Mouse (Mus musculus): ENCODE data around the gene Comt. TPM values are rescaled to one million over a fixed set of nuclear protein-coding genes. Genes with fewer than 3 reads are reported as not detected.

Comt gene
- polyA plus RNA-seq, 1 experiment = 7.4 TPM

DNA sequence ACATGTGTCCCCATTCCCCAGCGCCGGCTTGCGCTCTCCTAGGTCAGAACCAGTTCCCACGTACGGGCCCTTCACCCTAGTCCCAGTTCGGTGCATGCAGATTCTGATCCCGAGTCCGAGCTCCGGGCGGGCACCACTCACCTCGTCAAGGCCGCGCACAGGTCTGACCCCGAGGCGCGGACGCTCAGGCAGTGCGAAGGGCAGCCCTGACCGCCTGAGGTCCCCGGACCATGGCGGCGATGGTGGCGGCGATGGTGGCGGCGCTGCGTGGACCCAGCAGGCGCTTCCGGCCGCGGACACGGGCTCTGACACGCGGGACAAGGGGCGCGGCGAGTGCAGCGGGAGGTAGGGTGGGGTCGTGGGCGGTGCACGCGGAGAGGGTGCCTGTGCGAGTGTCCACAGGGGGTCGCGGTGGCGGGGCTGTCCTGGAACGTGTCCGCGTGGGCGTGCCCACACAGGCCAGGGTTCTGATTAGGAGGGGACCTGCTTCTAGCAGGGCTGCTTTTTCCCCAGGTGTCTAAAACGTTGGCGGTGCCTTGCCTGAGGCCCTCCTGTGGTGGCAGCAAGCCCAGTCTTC is 349 bp downstream of the Comt start, which contains the start of gene Txnrd2:
Txnrd2 (plus strand) TSS at position 170 of the 577 bp plus-strand sequence.
- TF ChIP-seq GATA1 (IDR thresholded peaks at IDR 0.05; ENCODE audit: low read length) (no peak), TAL1 (IDR thresholded peaks at IDR 0.05; ENCODE audit: low read length) (no peak)
- H3K27me3 ChIP-seq (ENCODE audit: control insufficient read depth) = no peaks in the 10 kb centered on the region
- no peaks in the 10 kb centered on the region for H3K9me3 ChIP-seq (ENCODE audit: control insufficient read depth, low read length)
- peaks cover 75% of the 10 kb centered on the region for H3K4me1 ChIP-seq (ENCODE audit: control insufficient read depth)
- peak within 1 kb of the TSS; percentile 89 for H3K4me3 ChIP-seq (replicated peaks)
- peaks cover 77% of the 10 kb centered on the region for H3K36me3 ChIP-seq (ENCODE audit: control insufficient read depth)

- TF ChIP-seq GATA1 (IDR thresholded peaks at IDR 0.05; ENCODE audit: low read length) = no peak
- TF ChIP-seq TAL1 (IDR thresholded peaks at IDR 0.05; ENCODE audit: low read length) = no peak
- peaks cover 73% of the 10 kb centered on the region for H3K4me1 ChIP-seq (ENCODE audit: control insufficient read depth)
- H3K9me3 ChIP-seq (ENCODE audit: control insufficient read depth, low read length) = no peaks in the 10 kb centered on the region
- H3K36me3 ChIP-seq (ENCODE audit: control insufficient read depth) = peaks cover 77% of the 10 kb centered on the region
- no peaks in the 10 kb centered on the region for H3K27me3 ChIP-seq (ENCODE audit: control insufficient read depth)
- H3K4me3 ChIP-seq (replicated peaks) = peak overlapping the region; percentile 89
Measured at GRCm38 (mm10) chr16:18425475-18426214, 1.0 kb downstream of the Comt start.

DNA sequence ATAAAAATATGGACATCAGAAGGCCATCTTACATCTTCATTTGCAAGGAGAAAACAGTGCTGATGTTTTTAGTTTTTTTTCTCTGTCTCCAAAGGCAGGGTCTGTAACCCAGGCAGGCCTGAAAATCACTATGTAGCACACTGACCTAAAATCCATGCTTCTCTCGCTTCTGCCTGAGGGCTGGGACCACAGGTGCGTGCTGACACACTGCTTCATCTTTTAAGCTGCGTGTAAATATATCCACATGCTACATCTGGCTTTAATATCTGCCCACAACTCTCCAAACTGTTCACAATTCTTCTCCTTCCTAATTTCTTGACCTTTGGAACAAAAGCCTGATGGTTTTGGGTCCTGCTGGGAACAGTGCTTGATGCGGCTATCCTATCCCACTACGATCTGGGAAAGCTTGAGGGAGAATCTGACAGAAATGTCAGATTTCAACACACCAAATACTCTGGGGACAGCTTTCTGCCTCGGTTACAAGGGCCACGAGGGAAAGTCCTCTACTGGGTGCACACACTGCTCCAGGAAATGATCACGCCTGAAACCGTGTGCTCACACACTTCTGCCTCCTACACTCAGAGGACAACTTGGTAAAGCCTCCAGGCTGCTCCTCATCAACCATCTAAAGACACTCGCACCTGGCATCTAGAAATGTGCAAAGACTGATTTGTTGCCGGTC is 2.1 kb downstream of the Comt start:
- Histone ChIP-seq H3K9me3 (ENCODE audit: control insufficient read depth, low read length) (no peaks in the 10 kb centered on the region), H3K36me3 (ENCODE audit: control insufficient read depth) (peaks cover 77% of the 10 kb centered on the region), H3K4me3 (replicated peaks) (peak overlapping the region; percentile 89), H3K27me3 (ENCODE audit: control insufficient read depth) (no peaks in the 10 kb centered on the region), H3K4me1 (ENCODE audit: control insufficient read depth) (peaks cover 80% of the 10 kb centered on the region)
- TF ChIP-seq TAL1 (IDR thresholded peaks at IDR 0.05; ENCODE audit: low read length) = no peak
- no peak for TF ChIP-seq GATA1 (IDR thresholded peaks at IDR 0.05; ENCODE audit: low read length)

GRCm38 (mm10) chr16:18423915-18424265 is 2.8 kb downstream of the Comt start:
- Histone ChIP-seq H3K9me3 (ENCODE audit: control insufficient read depth, low read length) (no peaks in the 10 kb centered on the region), H3K4me3 (replicated peaks) (peak overlapping the region; percentile 89), H3K36me3 (ENCODE audit: control insufficient read depth) (peaks cover 77% of the 10 kb centered on the region), H3K4me1 (ENCODE audit: control insufficient read depth) (peaks cover 83% of the 10 kb centered on the region), H3K27me3 (ENCODE audit: control insufficient read depth) (no peaks in the 10 kb centered on the region)
- TF ChIP-seq TAL1 (IDR thresholded peaks at IDR 0.05; ENCODE audit: low read length) (no peak), GATA1 (IDR thresholded peaks at IDR 0.05; ENCODE audit: low read length) (no peak)

GRCm38 (mm10) chr16:18423203-18423914 is 3.3 kb downstream of the Comt start:
- Histone ChIP-seq H3K4me1 (ENCODE audit: control insufficient read depth) (peaks cover 83% of the 10 kb centered on the region), H3K9me3 (ENCODE audit: control insufficient read depth, low read length) (no peaks in the 10 kb centered on the region), H3K27me3 (ENCODE audit: control insufficient read depth) (no peaks in the 10 kb centered on the region), H3K36me3 (ENCODE audit: control insufficient read depth) (peaks cover 78% of the 10 kb centered on the region), H3K4me3 (replicated peaks) (peak overlapping the region; percentile 89)
- TF ChIP-seq GATA1 (IDR thresholded peaks at IDR 0.05; ENCODE audit: low read length) = no peak
- no peak for TF ChIP-seq TAL1 (IDR thresholded peaks at IDR 0.05; ENCODE audit: low read length)

DNA sequence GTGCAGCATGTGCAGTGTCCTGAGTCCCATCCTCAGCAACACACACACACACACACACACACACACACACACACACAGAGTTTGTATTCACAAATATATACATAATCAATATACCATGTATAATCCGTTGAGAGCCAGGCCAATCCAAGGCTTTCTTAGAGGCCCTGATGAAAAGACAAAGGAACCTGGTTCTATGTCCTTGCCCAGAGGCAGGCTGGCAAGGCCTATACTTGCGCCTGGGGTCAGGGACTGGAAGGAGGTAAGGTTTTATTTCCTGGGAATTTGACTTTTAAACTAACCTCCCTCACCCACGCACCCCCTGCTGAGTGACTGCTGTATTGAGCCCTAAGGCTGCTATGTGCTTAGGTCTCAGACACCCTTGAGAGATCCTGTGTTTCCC is 6.1 kb downstream of the Comt start:
- no peaks in the 10 kb centered on the region for H3K9me3 ChIP-seq (ENCODE audit: control insufficient read depth, low read length)
- H3K27me3 ChIP-seq (ENCODE audit: control insufficient read depth) = no peaks in the 10 kb centered on the region
- no peak for TF ChIP-seq TAL1 (IDR thresholded peaks at IDR 0.05; ENCODE audit: low read length)
- no peak for TF ChIP-seq GATA1 (IDR thresholded peaks at IDR 0.05; ENCODE audit: low read length)
- no peak overlapping the region for H3K4me3 ChIP-seq (replicated peaks)
- peaks cover 92% of the 10 kb centered on the region for H3K36me3 ChIP-seq (ENCODE audit: control insufficient read depth)
- H3K4me1 ChIP-seq (ENCODE audit: control insufficient read depth) = peaks cover 82% of the 10 kb centered on the region

DNA sequence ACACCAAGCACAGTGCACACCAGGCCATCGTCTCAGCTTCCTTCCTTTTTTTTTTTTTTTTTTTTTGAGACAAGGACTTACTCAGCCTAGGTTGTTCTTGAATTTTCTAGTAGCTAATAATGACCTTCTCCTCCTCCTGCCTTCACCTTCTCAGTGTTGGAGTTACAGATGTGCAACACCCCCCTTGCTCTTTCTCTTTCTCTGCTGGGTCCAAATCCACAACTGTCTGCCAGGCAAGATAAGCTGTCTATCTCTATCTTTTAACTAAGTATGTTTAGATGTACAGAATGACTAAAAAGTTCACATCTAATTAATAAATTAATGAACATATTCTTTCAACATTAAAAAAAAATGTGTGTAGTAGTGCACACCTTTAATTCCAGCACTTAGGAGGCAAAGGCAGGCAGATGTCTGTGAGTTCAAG is 7.0 kb downstream of the Comt start:
- Histone ChIP-seq H3K9me3 (ENCODE audit: control insufficient read depth, low read length) (no peaks in the 10 kb centered on the region), H3K4me3 (replicated peaks) (peak overlapping the region; percentile 28), H3K4me1 (ENCODE audit: control insufficient read depth) (peaks cover 77% of the 10 kb centered on the region), H3K36me3 (ENCODE audit: control insufficient read depth) (peaks cover 95% of the 10 kb centered on the region), H3K27me3 (ENCODE audit: control insufficient read depth) (no peaks in the 10 kb centered on the region)
- TF ChIP-seq TAL1 (IDR thresholded peaks at IDR 0.05; ENCODE audit: low read length) (no peak), GATA1 (IDR thresholded peaks at IDR 0.05; ENCODE audit: low read length) (no peak)

DNA sequence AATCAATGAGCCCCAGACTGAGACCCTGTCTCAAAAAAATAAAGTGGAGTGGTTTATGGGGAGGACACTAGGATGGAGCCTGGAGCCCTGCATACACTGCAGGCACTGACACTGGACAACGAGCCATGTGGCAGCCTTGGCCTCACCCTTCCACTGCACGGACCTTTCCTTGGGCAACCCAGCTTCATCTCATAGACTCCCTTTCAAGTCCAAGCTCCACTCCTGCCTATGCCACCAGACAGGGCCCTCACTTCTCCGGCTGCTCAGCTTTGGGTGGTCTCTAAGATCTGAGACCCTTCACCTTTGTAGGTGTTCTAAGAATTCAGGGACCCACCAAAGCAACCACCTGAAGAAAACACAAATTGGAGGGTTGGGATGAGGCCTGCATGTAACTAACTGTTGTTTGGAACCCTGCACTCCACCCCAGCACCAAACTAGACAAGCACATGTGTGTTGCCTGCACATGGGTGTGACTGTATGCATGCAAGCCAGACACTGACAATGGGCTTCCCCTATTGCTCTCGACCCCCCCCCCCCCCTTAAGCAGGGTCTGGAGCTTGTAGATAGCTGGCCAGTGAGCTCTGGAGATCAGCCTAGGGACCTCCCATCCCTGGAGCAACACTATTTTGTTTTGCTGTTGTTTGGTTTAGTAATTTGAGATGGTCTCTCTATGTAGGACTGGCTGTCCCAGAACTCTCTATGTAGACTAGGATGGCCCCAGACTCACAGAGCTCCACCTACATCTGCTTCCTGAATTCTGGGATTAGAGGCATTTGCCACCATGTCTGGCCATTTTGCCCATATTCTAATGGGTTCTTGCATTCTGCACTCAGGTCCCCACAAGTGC is 7.7 kb downstream of the Comt start:
- TF ChIP-seq TAL1 (IDR thresholded peaks at IDR 0.05; ENCODE audit: low read length) (no peak), GATA1 (IDR thresholded peaks at IDR 0.05; ENCODE audit: low read length) (no peak)
- Histone ChIP-seq H3K36me3 (ENCODE audit: control insufficient read depth) (peaks cover 95% of the 10 kb centered on the region), H3K9me3 (ENCODE audit: control insufficient read depth, low read length) (no peaks in the 10 kb centered on the region), H3K27me3 (ENCODE audit: control insufficient read depth) (no peaks in the 10 kb centered on the region), H3K4me3 (replicated peaks) (peak overlapping the region; percentile 26), H3K4me1 (ENCODE audit: control insufficient read depth) (peaks cover 73% of the 10 kb centered on the region)
